Mouse (Mus musculus) midbrain, embryonic 13.5 days (tissue): Measurements from ENCODE around the gene Tpbgl. TPM values are rescaled to one million over a fixed set of nuclear protein-coding genes. Genes with fewer than 3 reads are reported as not detected.

Source experiments
- ATAC-seq: fragments of 200-750 bp; cut with Nextera tagmentation; 2 replicates; pipeline ENCODE4 v1.8.0; 2017; ENCODE audit warnings: mild to moderate bottlenecking, moderate TSS enrichment, moderate library complexity
- H3K27ac ChIP-seq: fragments of 300-500 bp; sonication (generic); 2 replicates; pipeline ENCODE4 v1.5.1; 2015; ENCODE audit warnings: inconsistent platforms, mild to moderate bottlenecking, moderate library complexity
- H3K27me3 ChIP-seq: fragments of 300-500 bp; sonication (generic); 2 replicates; pipeline ENCODE4 v1.6.1; 2015; ENCODE audit warnings: mild to moderate bottlenecking, inconsistent platforms
- H3K36me3 ChIP-seq: fragments of 300-500 bp; sonication (generic); 2 replicates; pipeline ENCODE4 v1.6.1; 2015; ENCODE audit warnings: mild to moderate bottlenecking, inconsistent platforms
- H3K4me1 ChIP-seq: fragments of 300-500 bp; sonication (generic); replicated peaks from 2 replicates; pipeline ENCODE4 v1.6.1; 2015; ENCODE audit warnings: inconsistent platforms
- H3K4me2 ChIP-seq: fragments of 300-500 bp; sonication (generic); replicated peaks from 2 replicates; pipeline ENCODE4 v1.6.1; 2015; ENCODE audit warnings: moderate library complexity, mild to moderate bottlenecking, inconsistent platforms
- H3K4me3 ChIP-seq: fragments of 300-500 bp; sonication (generic); replicated peaks from 2 replicates; pipeline ENCODE4 v1.5.1; 2015; ENCODE audit warnings: mild to moderate bottlenecking, inconsistent platforms
- H3K9ac ChIP-seq: fragments of 300-500 bp; sonication (generic); replicated peaks from 2 replicates; pipeline ENCODE4 v1.6.1; 2015; ENCODE audit warnings: mild to moderate bottlenecking, inconsistent platforms
- H3K9me3 ChIP-seq: fragments of 300-500 bp; sonication (generic); 2 replicates; pipeline ENCODE4 v1.6.1; 2016; ENCODE audit warnings: mild to moderate bottlenecking, inconsistent platforms
- WGBS: fragments of 180-500 bp; shearing (Covaris S2); methylation state at CpG from one replicate; pipeline ENCODE4 v1.1.7; 2015; 5-methylcytosine and 5-hydroxymethylcytosine counted together
- polyA plus RNA-seq: library from polyadenylated mRNA; unstranded; fragments of >200 nt; fragmentation: Nextera tagmentation; extraction: Ambion mirVana; gene quantifications from 2 replicates; pipeline ENCODE4 v1.2.1, GENCODE M21; 2015

Tpbgl gene
- polyA plus RNA-seq, 1 experiment from 2014 or later, result 1.0 TPM

DNA sequence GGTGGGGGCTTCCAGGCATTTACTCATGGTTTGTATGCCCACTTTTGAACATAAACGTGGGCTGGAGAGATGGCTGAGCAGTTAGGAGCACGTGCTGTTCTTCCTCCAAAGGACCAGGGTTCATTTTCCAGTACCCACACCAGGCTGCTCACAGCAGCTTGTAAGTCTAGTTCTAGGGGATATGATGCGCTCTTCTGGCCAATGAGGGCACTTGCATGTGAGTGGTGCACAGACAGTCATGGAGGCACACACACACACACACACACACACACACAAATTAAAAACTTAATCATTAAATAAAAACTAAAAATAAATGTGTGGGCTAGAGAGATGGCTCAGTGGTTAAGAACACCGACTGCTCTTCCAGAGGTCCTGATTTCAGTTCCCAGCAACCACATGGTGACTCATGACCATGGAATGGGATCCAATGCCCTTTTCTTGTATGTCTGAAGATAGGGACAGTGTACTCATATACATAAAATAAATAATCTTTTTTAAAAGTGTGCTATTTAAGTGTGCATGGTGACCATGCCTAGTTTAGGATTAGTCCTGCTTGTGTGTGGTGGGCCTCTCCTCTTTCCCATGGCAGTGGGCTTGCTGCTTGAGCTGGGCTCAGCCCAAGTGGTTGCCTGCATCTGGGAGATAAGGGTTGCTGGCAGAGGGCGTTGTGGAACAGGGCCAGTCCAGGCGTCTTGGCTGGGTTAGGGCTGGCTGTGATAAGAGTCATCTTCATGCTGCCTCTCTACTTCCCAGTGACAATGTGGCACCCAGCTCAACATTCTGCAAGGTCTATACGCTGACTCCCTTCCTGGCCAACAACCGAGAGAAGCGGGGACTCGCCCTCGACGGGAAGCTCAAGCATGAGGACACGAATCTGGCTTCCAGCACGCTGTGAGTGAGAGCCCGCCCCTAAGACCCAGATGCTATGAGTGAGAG is 32.8 kb downstream of the Tpbgl start:
- H3K4me1 ChIP-seq, result peaks cover 5% of the 10 kb centered on the region
- H3K4me3 ChIP-seq, result no peak overlapping the region
- WGBS, result 91% methylated on average over 15 of the region's 15 CpGs
- 0 out of 2 replicates have a peak, but pooled peaks cover 2% of the 10 kb centered on the region for H3K27me3 ChIP-seq
- H3K9ac ChIP-seq, result no peak overlapping the region
- H3K9me3 ChIP-seq, result no peaks in the 10 kb centered on the region
- no peak for ATAC-seq
- H3K4me2 ChIP-seq, result no peak overlapping the region
- peaks cover 87% of the 10 kb centered on the region for H3K36me3 ChIP-seq
- no peak overlapping the region for H3K27ac ChIP-seq

DNA sequence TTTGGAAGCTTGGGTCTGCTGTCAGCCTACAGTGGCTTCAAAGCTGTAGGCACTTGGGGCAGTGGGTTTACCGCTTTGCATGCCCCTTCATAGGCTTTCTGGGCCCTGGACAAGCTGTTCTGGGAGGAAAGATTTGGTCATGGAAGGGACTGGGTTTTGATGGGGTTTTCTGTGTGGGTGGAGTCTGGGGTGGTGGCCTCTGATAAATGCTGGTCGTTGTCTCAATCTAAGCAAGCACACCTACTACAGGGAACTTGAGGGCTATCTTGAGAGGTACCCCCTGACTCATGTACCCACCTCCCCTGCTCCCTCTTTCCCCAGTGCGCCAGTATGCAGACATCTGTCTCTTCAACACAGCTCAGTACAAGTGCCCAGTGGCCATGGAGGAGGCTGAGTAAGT is 34.2 kb downstream of the Tpbgl start:
- Histone ChIP-seq H3K4me1 (peaks cover 7% of the 10 kb centered on the region), H3K27ac (no peak overlapping the region), H3K9me3 (no peaks in the 10 kb centered on the region), H3K4me2 (no peak overlapping the region), H3K9ac (no peak overlapping the region), H3K27me3 (0 out of 2 replicates have a peak, but pooled peaks cover 11% of the 10 kb centered on the region), H3K4me3 (no peak overlapping the region), H3K36me3 (peaks cover 90% of the 10 kb centered on the region)
- no peak for ATAC-seq
- WGBS, result 93% methylated on average over 3 of the region's 3 CpGs

GRCm38 (mm10) chr7:99590646-99591045 is 36.3 kb downstream of the Tpbgl start:
- Histone ChIP-seq H3K4me3 (no peak overlapping the region), H3K9me3 (no peaks in the 10 kb centered on the region), H3K27me3 (0 out of 2 replicates have a peak, but pooled peaks cover 11% of the 10 kb centered on the region), H3K36me3 (peaks cover 71% of the 10 kb centered on the region), H3K4me2 (no peak overlapping the region), H3K4me1 (peaks cover 25% of the 10 kb centered on the region), H3K27ac (no peak overlapping the region), H3K9ac (0 out of 2 replicates have a peak overlapping the region, but pooled peaks have one; percentile 10)
- ATAC-seq, result peak; percentile 17; the same call in 1 of the 2 replicates
- 65% methylated on average over 5 of the region's 5 CpGs for WGBS

DNA sequence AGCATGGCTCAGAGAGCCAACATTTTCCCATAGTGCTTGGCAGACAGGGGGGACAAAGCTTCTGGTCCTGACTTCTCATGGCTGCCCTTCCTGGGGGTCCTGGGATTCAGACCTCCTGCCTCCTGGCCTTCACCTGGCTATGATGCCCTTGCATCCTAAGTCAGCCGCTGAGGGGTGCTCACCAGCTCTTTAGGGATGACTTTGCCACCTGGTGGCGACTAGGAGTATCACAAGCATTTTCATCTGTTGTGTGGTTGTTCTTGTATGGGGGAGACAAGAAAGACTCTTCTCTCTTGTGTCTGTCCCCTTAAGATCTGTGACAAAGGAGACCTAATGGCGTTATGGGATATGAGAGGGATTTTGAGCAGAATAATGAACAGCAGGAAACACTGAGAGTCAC is 36.8 kb downstream of the Tpbgl start:
- Histone ChIP-seq H3K4me3 (no peak overlapping the region), H3K27me3 (0 out of 2 replicates have a peak, but pooled peaks cover 11% of the 10 kb centered on the region), H3K4me2 (no peak overlapping the region), H3K9ac (no peak overlapping the region), H3K9me3 (no peaks in the 10 kb centered on the region), H3K4me1 (peaks cover 25% of the 10 kb centered on the region), H3K27ac (no peak overlapping the region), H3K36me3 (peaks cover 70% of the 10 kb centered on the region)
- ATAC-seq, result 0 out of 2 replicates have a peak, but pooled peaks have one; percentile 19
- WGBS, result 7% methylated on average over 3 of the region's 3 CpGs

DNA sequence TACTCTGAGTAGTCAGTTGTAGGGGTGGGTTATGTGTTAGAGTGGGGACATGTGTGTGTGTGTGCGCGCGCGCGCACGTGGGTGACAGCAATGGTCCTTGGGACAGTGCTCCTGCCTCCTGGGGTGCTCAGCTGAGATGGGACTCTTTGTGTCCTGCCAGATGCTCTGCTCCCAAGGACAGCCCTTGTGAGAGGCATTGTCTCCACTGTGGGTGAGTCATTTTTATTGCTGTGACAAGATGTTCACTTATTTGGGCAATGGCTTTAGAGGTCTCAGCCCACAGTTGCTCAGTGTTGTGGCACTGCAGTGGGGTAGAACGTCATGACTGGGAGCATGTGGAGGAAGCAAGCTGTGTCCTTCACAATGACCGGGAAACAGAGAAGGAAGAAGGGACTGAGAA is 40.9 kb downstream of the Tpbgl start:
- 0 out of 2 replicates have a peak, but pooled peaks cover 11% of the 10 kb centered on the region for H3K27me3 ChIP-seq
- H3K9me3 ChIP-seq, result no peaks in the 10 kb centered on the region
- WGBS, result 88% methylated on average over 8 of the region's 8 CpGs
- peaks cover 41% of the 10 kb centered on the region for H3K36me3 ChIP-seq
- H3K4me1 ChIP-seq, result peaks cover 41% of the 10 kb centered on the region
- ATAC-seq, result no peak
- no peak overlapping the region for H3K27ac ChIP-seq
- H3K4me3 ChIP-seq, result no peak overlapping the region
- no peak overlapping the region for H3K4me2 ChIP-seq
- H3K9ac ChIP-seq, result no peak overlapping the region

DNA sequence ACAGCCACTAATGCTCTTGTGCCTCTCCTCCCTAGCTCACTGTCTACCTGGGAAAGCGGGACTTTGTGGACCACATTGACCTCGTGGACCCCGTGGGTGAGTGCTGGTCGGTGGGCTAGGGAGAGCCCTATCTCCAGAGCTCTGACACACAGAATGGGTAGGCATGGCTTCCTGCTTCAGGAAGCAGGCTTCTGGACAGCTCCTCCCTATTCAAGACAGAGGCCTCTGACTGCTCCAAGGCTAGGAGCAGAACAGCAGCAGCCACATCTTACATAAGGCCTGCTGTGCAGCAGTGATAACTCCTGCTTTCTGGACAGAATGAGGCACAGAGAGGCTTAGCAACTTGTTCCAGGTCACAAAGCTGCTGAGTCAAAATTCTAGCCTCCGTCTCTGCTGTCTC is 43.3 kb downstream of the Tpbgl start:
- H3K4me1 ChIP-seq, result peaks cover 53% of the 10 kb centered on the region
- 90% methylated on average over 5 of the region's 5 CpGs for WGBS
- ATAC-seq, result no peak

GRCm38 (mm10) chr7:99582867-99583266 is 44.0 kb downstream of the Tpbgl start:
- ATAC-seq, result no peak
- Histone ChIP-seq H3K27me3 (peaks cover 7% of the 10 kb centered on the region; the same call in 1 of the 2 replicates), H3K27ac (no peak overlapping the region), H3K4me1 (peaks cover 53% of the 10 kb centered on the region), H3K4me2 (no peak overlapping the region), H3K36me3 (peaks cover 20% of the 10 kb centered on the region; the same call in 1 of the 2 replicates), H3K9me3 (no peaks in the 10 kb centered on the region), H3K4me3 (no peak overlapping the region), H3K9ac (no peak overlapping the region)
- WGBS, result 26% methylated on average over 4 of the region's 4 CpGs

More for the DNA sequence above, 43.3 kb downstream of the Tpbgl start:
- Histone ChIP-seq H3K4me2 (no peak overlapping the region), H3K36me3 (peaks cover 27% of the 10 kb centered on the region; the same call in 1 of the 2 replicates), H3K9me3 (no peaks in the 10 kb centered on the region), H3K4me3 (no peak overlapping the region), H3K9ac (no peak overlapping the region), H3K27me3 (peaks cover 10% of the 10 kb centered on the region; the same call in 1 of the 2 replicates), H3K27ac (no peak overlapping the region)

- Histone ChIP-seq H3K27ac (no peak overlapping the region), H3K4me2 (no peak overlapping the region), H3K4me1 (peaks cover 47% of the 10 kb centered on the region), H3K9ac (no peak overlapping the region), H3K9me3 (no peaks in the 10 kb centered on the region), H3K27me3 (peaks cover 7% of the 10 kb centered on the region; the same call in 1 of the 2 replicates), H3K36me3 (peaks cover 17% of the 10 kb centered on the region; the same call in 1 of the 2 replicates), H3K4me3 (no peak overlapping the region)
- 59% methylated on average over 7 of the region's 7 CpGs for WGBS
- ATAC-seq, result no peak
These were observed 44.6 kb downstream of the Tpbgl start for GRCm38 (mm10) chr7:99582306-99582705.

DNA sequence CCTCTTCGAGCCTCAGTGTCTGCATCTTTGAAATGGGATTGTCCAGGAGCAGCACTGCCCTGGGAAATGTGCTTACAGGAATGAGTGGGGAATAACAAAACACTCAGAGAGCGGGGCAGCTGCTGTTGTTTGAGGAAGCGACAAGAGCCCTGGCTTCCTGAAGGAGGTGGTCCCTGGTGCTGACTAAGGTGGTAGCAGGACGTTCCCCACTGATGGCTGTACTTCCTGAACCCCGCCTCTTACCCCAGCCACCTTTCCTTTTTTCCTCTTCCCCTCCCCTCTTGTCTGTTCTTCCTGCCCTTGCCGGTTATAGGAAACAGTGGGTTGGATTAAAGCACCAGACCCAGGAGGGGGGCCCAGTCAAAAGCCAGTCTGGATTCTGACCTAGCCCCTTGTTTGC is 46.7 kb downstream of the Tpbgl start:
- Histone ChIP-seq H3K9me3 (no peaks in the 10 kb centered on the region), H3K36me3 (peaks cover 14% of the 10 kb centered on the region; the same call in 1 of the 2 replicates), H3K4me1 (peaks cover 33% of the 10 kb centered on the region), H3K4me2 (peak overlapping the region; percentile 45), H3K27me3 (peaks cover 7% of the 10 kb centered on the region; the same call in 1 of the 2 replicates), H3K27ac (no peak overlapping the region), H3K9ac (peak overlapping the region; percentile 55; the same call in 1 of the 2 replicates), H3K4me3 (no peak overlapping the region)
- 0 out of 2 replicates have a peak, but pooled peaks have one; percentile 29 for ATAC-seq
- WGBS, result 30% methylated on average over 6 of the region's 6 CpGs

GRCm38 (mm10) chr7:99579491-99580190 is 47.3 kb downstream of the Tpbgl start:
- WGBS, result 5% methylated on average over 16 of the region's 16 CpGs
- Histone ChIP-seq H3K9me3 (no peaks in the 10 kb centered on the region), H3K4me3 (peak overlapping the region; percentile 11; the same call in 1 of the 2 replicates), H3K4me2 (peak overlapping the region; percentile 45), H3K36me3 (peaks cover 12% of the 10 kb centered on the region; the same call in 1 of the 2 replicates), H3K27me3 (peaks cover 7% of the 10 kb centered on the region; the same call in 1 of the 2 replicates), H3K9ac (peak overlapping the region; percentile 55), H3K4me1 (peaks cover 33% of the 10 kb centered on the region), H3K27ac (no peak overlapping the region)
- ATAC-seq, result peak; percentile 59

DNA sequence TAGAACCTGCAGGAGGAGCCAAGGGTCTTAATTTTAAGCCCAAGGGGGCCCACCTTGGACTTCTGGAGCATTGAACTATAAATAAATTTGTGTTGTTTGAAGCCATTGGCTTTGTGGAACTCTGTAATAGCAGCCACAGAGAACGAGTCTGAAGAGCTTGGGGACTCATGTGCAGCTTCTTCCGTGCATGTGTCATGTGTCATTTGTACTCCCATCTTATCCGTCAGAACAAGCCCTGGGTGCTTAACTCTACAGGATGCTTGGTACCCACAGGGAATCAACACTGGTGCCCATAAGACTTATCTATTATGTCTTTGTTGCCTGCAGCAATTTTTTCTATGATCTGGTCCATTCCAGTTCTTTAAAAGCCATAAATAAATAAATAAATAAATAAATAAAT is 48.7 kb downstream of the Tpbgl start:
- H3K4me3 ChIP-seq, result no peak overlapping the region
- 76% methylated on average over 3 of the region's 3 CpGs for WGBS
- H3K4me1 ChIP-seq, result peaks cover 33% of the 10 kb centered on the region
- H3K27me3 ChIP-seq, result peaks cover 7% of the 10 kb centered on the region; the same call in 1 of the 2 replicates
- 0 out of 2 replicates have a peak, but pooled peaks cover under 1% of the 10 kb centered on the region for H3K36me3 ChIP-seq
- ATAC-seq, result no peak
- H3K9ac ChIP-seq, result no peak overlapping the region
- H3K4me2 ChIP-seq, result no peak overlapping the region
- no peak overlapping the region for H3K27ac ChIP-seq
- H3K9me3 ChIP-seq, result no peaks in the 10 kb centered on the region
